Mouse (Mus musculus): Measurements from ENCODE around the gene 1700016K19Rik. TPM values are rescaled to one million over a fixed set of nuclear protein-coding genes. Genes with fewer than 3 reads are reported as not detected.

1700016K19Rik gene
- polyA plus RNA-seq (2012; rRNA removed) = 12.4 and 14.0 TPM in 2 replicates

GRCm38 (mm10) chr11:75999440-76000155, at the start of gene 1700016K19Rik:
TSS of gene 1700016K19Rik (plus strand) at chr11:75999912.

GRCm38 (mm10) chr11:76027139-76028071, 27.7 kb downstream of the 1700016K19Rik start, which contains the start of gene Rflnb:
TSS of gene Rflnb (minus strand) at chr11:76027782.

Other genes with a start within 250 kb of the 1700016K19Rik start
- 12.7 and 13.3 TPM in 2 replicates for gene Doc2b, start 203.9 kb upstream of the 1700016K19Rik start, polyA plus RNA-seq (2012; rRNA removed)
- 37.0 and 37.7 TPM in 2 replicates for gene Rph3al, start 61.5 kb upstream of the 1700016K19Rik start, polyA plus RNA-seq (2012; rRNA removed)
- gene Rflnb, start 27.9 kb downstream of the 1700016K19Rik start, polyA plus RNA-seq (2012; rRNA removed) = 16.5 and 18.0 TPM in 2 replicates
- 20.5 and 23.7 TPM in 2 replicates for gene Vps53, start 179.7 kb downstream of the 1700016K19Rik start, polyA plus RNA-seq (2012; rRNA removed)
- gene Fam57a, start 179.8 kb downstream of the 1700016K19Rik start, polyA plus RNA-seq (2012; rRNA removed) = 26.9 and 43.1 TPM in 2 replicates
- 0.41 TPM in 1 of 2 replicates, not detected in the other for gene Dbil5, start 217.7 kb downstream of the 1700016K19Rik start, polyA plus RNA-seq (2012; rRNA removed)
- 12.7 and 15.4 TPM in 2 replicates for gene Gemin4, start 217.8 kb downstream of the 1700016K19Rik start, polyA plus RNA-seq (2012; rRNA removed)
- 7.4 and 8.3 TPM in 2 replicates for gene Mrm3, start 243.8 kb downstream of the 1700016K19Rik start, polyA plus RNA-seq (2012; rRNA removed)
- 2.7 and 4.1 TPM in 2 replicates for gene Glod4, start 243.8 kb downstream of the 1700016K19Rik start, polyA plus RNA-seq (2012; rRNA removed)